Mouse (Mus musculus): ENCODE measurements around the gene Cdsn. TPM values are rescaled to one million over a fixed set of nuclear protein-coding genes. Genes with fewer than 3 reads are reported as not detected.

Gene Cdsn
- total RNA-seq, 2 experiments from 2014 or later = 1.4 to 1.6 TPM

- intact Hi-C loops (cut with DNase I) = no loop called here
These were observed 49.9 kb downstream of the Cdsn start for GRCm38 (mm10) chr17:35601736-35602354.

More at GRCm38 (mm10) chr17:35601736-35602354, 49.9 kb downstream of the Cdsn start:
- DNase-seq (ENCODE audit: low spot score in 2 of 2) = no peak

Other genes with a start within 250 kb of the Cdsn start
- gene H2-Q1, start 231.7 kb upstream of the Cdsn start, total RNA-seq (2021) = under 1 TPM; 0.39 to 0.74 TPM
- gene H2-Q2, start 209.9 kb upstream of the Cdsn start, total RNA-seq (2021) = under 1 TPM in 1 of 2 experiments, not detected in 1; 0.43 TPM
- gene H2-Q4, start 172.5 kb upstream of the Cdsn start, total RNA-seq (2021) = 1 to 10 TPM; 1.7 to 1.9 TPM
- gene H2-Q6, start 127.3 kb upstream of the Cdsn start, total RNA-seq (2021) = under 1 TPM in 1 of 2 experiments, not detected in 1; 0.52 TPM
- gene H2-Q7, start 113.0 kb upstream of the Cdsn start, total RNA-seq (2021) = under 1 TPM; 0.36 to 0.37 TPM
- under 1 TPM in 1 of 2 experiments, not detected in 1; 0.27 TPM for gene H2-Q10, start 82.0 kb upstream of the Cdsn start, total RNA-seq (2021)
- gene Pou5f1, start 46.1 kb upstream of the Cdsn start, total RNA-seq (2021) = not detected
- 10 to 100 TPM in 1 of 2 experiments, 1 to 10 TPM in 1; 9.0 to 13.4 TPM for gene Tcf19, start 35.3 kb upstream of the Cdsn start, total RNA-seq (2021)
- gene Cchcr1, start 35.0 kb upstream of the Cdsn start, total RNA-seq (2021) = 10 to 100 TPM; 10.1 to 15.2 TPM
- 1 to 10 TPM in 1 of 2 experiments, under 1 TPM in 1; 0.79 to 2.5 TPM for gene Psors1c2, start 18.9 kb upstream of the Cdsn start, total RNA-seq (2021)
- not detected for gene 2300002M23Rik, start 15.3 kb downstream of the Cdsn start, total RNA-seq (2021)
- not detected for gene Sfta2, start 49.4 kb downstream of the Cdsn start, total RNA-seq (2021)
- gene Gm9573, start 74.5 kb downstream of the Cdsn start, total RNA-seq (2021) = not detected
- gene Mucl3, start 91.6 kb downstream of the Cdsn start, total RNA-seq (2021) = not detected
- 10 to 100 TPM; 30.1 to 40.0 TPM for gene Vars2, start 115.5 kb downstream of the Cdsn start, total RNA-seq (2021)
- gene Gtf2h4, start 121.6 kb downstream of the Cdsn start, total RNA-seq (2021) = 10 to 100 TPM; 26.8 to 29.9 TPM
- gene Ddr1, start 152.5 kb downstream of the Cdsn start, total RNA-seq (2021) = 10 to 100 TPM; 52.5 to 69.9 TPM